Mouse (Mus musculus) fat pad, adult 2 months (tissue): ENCODE data around the gene Arid3b.
"Not testable (repeated sequence)": the region's sequence is repeated elsewhere in the genome, so short reads cannot be mapped to it uniquely, and the experiment has no call there.

Source experiments
- DNase-seq: peaks from one replicate; pipeline ENCODE4 v3.0.0-alpha.2; 2011; ENCODE audit warnings: low read depth, low spot score; ENCODE audit errors: extremely low read depth

The Arid3b gene

GRCm38 (mm10) chr9:57836581-57837170, at the start of gene Arid3b:
Gene Arid3b, minus strand, starts transcription at chr9:57836793.
- peak; percentile 14 for DNase-seq

DNA sequence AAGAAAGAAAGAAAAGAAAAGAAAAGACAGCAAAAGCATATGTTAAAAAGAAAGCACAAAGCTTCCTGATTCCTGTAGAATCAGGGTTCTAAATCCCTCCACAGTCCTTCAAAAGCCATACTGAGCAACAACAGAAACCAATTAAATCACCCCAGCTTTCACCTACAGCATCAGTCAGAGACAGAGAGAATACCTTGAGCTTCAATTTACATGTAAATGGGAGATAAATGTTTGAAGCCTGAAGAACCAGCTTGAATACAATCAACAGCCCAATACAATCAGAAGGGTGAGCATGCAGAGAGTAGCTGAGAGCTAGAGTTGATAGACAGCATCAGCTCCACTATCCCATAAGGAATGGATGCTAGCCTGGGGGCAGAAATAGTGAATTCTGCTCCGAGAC, 46.8 kb upstream of the Arid3b start:
- no peak for DNase-seq

- DNase-seq: not testable (repeated sequence)
These were observed 45.2 kb upstream of the Arid3b start for GRCm38 (mm10) chr9:57881781-57882180.

- DNase-seq: no peak
These were observed 43.7 kb upstream of the Arid3b start for GRCm38 (mm10) chr9:57880278-57880677.

DNA sequence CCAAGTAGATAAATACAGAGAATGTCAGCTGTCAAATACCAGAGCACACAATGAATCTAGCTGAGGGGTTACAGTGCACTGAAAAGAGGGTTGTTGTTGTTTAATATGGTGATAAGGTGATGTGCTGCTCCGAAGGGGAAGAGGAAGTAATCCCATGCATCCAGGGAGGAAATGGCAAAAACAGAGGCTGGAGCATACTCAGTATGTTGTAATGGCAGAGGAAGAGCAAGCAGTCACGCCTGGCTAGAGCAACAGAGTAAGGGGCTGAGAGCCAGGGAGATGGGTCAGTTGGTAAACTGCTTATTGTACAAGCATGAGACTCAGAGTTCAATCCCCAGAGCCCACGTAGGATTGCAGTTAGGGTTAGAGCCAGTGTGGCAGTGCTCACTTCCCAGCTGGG, 42.6 kb upstream of the Arid3b start:
- DNase-seq: no peak

- no peak for DNase-seq
These were observed 38.4 kb upstream of the Arid3b start for GRCm38 (mm10) chr9:57874994-57875393.

DNA sequence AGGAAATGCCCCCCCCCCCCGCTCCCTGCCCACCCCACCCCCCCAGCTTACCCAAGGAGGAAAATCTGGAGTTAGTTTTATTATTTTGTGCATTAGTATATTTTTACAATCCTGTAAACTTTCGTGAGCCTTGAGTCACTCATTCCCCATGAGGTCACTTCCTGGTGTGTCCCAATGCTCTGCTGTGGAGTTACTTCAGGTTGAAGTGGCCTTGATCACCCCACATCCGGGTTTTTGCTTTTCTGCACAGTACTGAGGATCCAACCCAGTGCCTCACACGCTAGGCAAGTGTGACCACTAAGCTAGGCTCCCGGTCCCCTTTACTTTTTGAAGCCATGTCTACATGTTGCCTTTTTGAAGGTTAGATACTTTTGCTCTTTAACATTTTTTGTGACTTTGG, 37.5 kb upstream of the Arid3b start:
- DNase-seq: no peak

GRCm38 (mm10) chr9:57870273-57870816, 33.8 kb upstream of the Arid3b start:
- peak; percentile 33 for DNase-seq

- DNase-seq: no peak
These were observed 32.2 kb upstream of the Arid3b start for GRCm38 (mm10) chr9:57868767-57869166.

GRCm38 (mm10) chr9:57867880-57868279, 31.3 kb upstream of the Arid3b start:
- DNase-seq: no peak

GRCm38 (mm10) chr9:57867236-57867635, 30.6 kb upstream of the Arid3b start:
- DNase-seq: no peak

- no peak for DNase-seq
These were observed 29.9 kb upstream of the Arid3b start for GRCm38 (mm10) chr9:57866530-57866929.

GRCm38 (mm10) chr9:57864336-57864735, 27.7 kb upstream of the Arid3b start:
- no peak for DNase-seq

DNA sequence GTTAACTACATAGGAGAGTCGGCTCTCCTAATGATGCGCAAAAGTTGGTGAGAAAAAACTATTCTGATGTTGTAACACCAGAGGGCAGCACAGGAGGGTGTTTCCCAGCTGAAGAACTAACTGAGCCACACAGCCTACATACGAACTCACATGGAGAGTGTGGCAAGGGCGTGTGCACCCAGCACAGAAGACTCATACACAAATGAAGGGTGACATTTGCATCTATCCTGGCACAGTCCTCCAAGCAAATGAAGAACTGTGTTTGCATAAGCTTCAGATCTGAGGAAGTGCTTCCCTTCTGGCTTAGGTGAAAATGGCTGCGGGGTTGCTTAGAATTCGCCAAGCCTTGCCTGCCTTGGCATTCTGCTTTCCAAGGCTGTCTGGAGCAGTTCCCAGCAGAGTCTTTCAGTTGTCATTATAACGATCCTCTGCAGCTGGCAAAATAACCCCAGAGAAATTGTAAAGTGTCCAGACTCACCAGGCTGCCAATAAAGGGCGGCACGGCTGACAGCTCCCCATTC, 25.4 kb upstream of the Arid3b start:
- peak; percentile 26 for DNase-seq

DNA sequence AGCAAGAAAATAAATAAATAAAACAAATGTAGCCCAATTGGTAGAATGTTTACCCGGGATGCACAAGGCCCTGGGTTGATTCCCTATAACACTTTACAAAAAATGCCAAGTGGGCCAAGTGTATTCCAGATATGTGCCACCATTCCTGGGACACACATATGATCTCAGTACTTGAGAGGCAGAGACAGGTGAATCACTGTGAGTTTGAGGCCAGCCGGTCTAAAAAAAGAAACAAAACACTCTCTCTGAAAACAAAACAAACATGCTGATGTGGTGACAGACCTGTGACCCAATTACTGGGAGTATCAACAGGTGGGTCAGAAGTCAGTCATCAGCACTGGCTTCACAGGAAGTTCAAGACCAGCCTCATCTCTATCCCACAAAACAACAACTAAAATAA, 19.9 kb upstream of the Arid3b start:
- DNase-seq: no peak

- no peak for DNase-seq
These were observed 17.7 kb upstream of the Arid3b start for GRCm38 (mm10) chr9:57854280-57854679.

GRCm38 (mm10) chr9:57839032-57839431, 2.4 kb upstream of the Arid3b start:
- no peak for DNase-seq

- DNase-seq: no peak
These were observed 615 bp downstream of the Arid3b start for GRCm38 (mm10) chr9:57835841-57836514.

DNA sequence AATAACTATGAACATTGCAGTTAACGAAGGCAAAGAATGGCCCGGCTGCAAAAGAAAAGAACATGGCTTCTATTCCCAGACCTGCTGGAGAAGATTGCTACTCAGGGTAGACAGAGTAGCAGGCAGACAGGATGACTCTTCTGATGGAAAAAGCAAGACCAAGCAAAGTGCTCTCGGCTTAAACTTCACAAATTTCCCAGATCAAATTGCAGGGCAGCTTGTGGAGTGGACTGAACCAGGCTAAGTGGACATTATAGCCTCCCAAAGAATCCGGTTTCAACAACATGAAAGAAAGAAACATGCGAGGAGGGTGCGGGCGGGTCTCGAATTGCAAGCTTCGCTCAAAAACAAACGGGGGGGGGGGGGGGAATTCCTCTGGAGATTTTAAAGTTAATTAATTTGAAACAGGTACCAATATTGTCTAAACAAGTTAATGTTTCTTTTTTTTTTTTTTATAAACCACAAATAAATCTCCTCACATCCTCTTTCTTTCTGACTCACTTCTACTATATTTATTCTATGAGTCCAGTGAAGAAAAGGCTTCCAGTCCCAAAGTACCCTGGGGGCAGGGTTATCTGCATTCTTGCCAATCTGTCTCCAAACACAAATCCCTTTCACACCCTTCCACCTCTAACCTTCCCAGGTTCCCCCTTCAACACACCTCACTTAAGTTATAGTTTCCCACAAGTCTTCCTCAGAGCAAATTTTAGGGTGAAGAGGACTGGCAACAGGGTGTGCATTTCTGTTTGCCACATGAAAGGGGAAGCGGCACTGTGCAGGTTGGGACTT, 1.8 kb downstream of the Arid3b start:
- no peak for DNase-seq

GRCm38 (mm10) chr9:57833762-57834471, 2.7 kb downstream of the Arid3b start:
- no peak for DNase-seq
